Mouse (Mus musculus): Measurements from ENCODE around the gene Unc5c. TPM values are rescaled to one million over a fixed set of nuclear protein-coding genes. Genes with fewer than 3 reads are reported as not detected.

Gene Unc5c
- polyA plus RNA-seq, 1 experiment = 6.0 TPM

- TF ChIP-seq MYOG (IDR thresholded peaks at IDR 0.05; ENCODE audit: control insufficient read depth, extremely low read depth, insufficient read length) (no peak), MAX (IDR thresholded peaks at IDR 0.05) (no peak)
- Histone ChIP-seq H3K36me3 (ENCODE audit: control insufficient read depth, insufficient read depth) (no peaks in the 10 kb centered on the region), H3K4me3 (ENCODE audit: insufficient read depth, poor library complexity, severe bottlenecking) (no peak overlapping the region), H3ac (ENCODE audit: control insufficient read depth, insufficient read length, low read depth) (no peak overlapping the region), H3K79me3 (ENCODE audit: low read depth) (no peaks in the 10 kb centered on the region), H3K27me3 (ENCODE audit: control insufficient read depth, insufficient read depth, insufficient read length) (no peaks in the 10 kb centered on the region), H3K79me2 (ENCODE audit: control insufficient read depth, insufficient read depth) (no peaks in the 10 kb centered on the region)
Measured at GRCm38 (mm10) chr3:141884190-141884589, 419.2 kb downstream of the Unc5c start.

All from C2C12 (cell line).